Mouse (Mus musculus): ENCODE results near the gene Alg9.

GRCm38 (mm10) chr9:50876287-50876686 is 101.5 kb downstream of the Alg9 start:
- TF ChIP-seq CTCF (IDR thresholded peaks at IDR 0.05; ENCODE audit: borderline replicate concordance, control insufficient read depth, extremely low read depth, insufficient read depth, low read length, poor library complexity) (no peak), POLR2A (IDR thresholded peaks at IDR 0.05; ENCODE audit: control insufficient read depth, extremely low read depth, insufficient read depth, low read length, poor library complexity) (no peak)

Data from thymus, adult 2 months (tissue).